Mouse (Mus musculus) erythroblast, embryonic 14.5 days (primary cell): ENCODE data around the gene 1810049J17Rik. TPM values are rescaled to one million over a fixed set of nuclear protein-coding genes. Genes with fewer than 3 reads are reported as not detected.

ENCODE experiments used
- H3K27me3 ChIP-seq: 2 replicates; pipeline ENCODE4 v1.6.1; 2012; ENCODE audit warnings: inconsistent platforms; ENCODE audit not compliant: control insufficient read depth
- H3K36me3 ChIP-seq: 2 replicates; pipeline ENCODE4 v1.6.1; 2012; ENCODE audit warnings: mild to moderate bottlenecking, inconsistent platforms; ENCODE audit not compliant: control insufficient read depth
- H3K4me1 ChIP-seq: 2 replicates; pipeline ENCODE4 v1.6.1; 2012; ENCODE audit warnings: inconsistent platforms; ENCODE audit not compliant: control insufficient read depth
- H3K4me3 ChIP-seq: replicated peaks from 2 replicates; pipeline ENCODE3; 2012; ENCODE audit warnings: moderate library complexity, mild to moderate bottlenecking, inconsistent platforms
- H3K9me3 ChIP-seq: 2 replicates; pipeline ENCODE4 v1.6.1; 2012; ENCODE audit warnings: low read length, inconsistent platforms, mixed read lengths; ENCODE audit not compliant: control insufficient read depth
- GATA1 ChIP-seq: IDR thresholded peaks from 2 replicates; pipeline ENCODE4 v1.6.1; 2012; ENCODE audit warnings: low read length, inconsistent platforms, mixed read lengths
- TAL1 ChIP-seq: IDR thresholded peaks from 3 replicates; pipeline ENCODE4 v1.6.1; 2012; ENCODE audit warnings: low read length, inconsistent platforms, mixed read lengths
- polyA plus RNA-seq: library from polyadenylated mRNA; stranded (reverse); fragments of >175 nt; gene quantifications from 2 replicates; pipeline ENCODE4 v1.2.3, GENCODE M21; 2012

Gene 1810049J17Rik
- polyA plus RNA-seq, 1 experiment, result not detected

- Histone ChIP-seq H3K9me3 (no peaks in the 10 kb centered on the region), H3K4me1 (peaks cover 21% of the 10 kb centered on the region), H3K36me3 (peaks cover 13% of the 10 kb centered on the region), H3K4me3 (no peak overlapping the region), H3K27me3 (no peaks in the 10 kb centered on the region)
- TF ChIP-seq TAL1 (no peak), GATA1 (no peak)
These were observed 46.5 kb downstream of the 1810049J17Rik start for GRCm38 (mm10) chr15:12275091-12275623.

- TF ChIP-seq GATA1 (no peak), TAL1 (no peak)
- H3K36me3 ChIP-seq, result peaks cover 22% of the 10 kb centered on the region
- H3K4me1 ChIP-seq, result peaks cover 21% of the 10 kb centered on the region
- H3K4me3 ChIP-seq, result no peak overlapping the region
- H3K9me3 ChIP-seq, result no peaks in the 10 kb centered on the region
- no peaks in the 10 kb centered on the region for H3K27me3 ChIP-seq
These were observed 47.5 kb downstream of the 1810049J17Rik start for GRCm38 (mm10) chr15:12274053-12274769.

- Histone ChIP-seq H3K9me3 (no peaks in the 10 kb centered on the region), H3K36me3 (peaks cover 29% of the 10 kb centered on the region), H3K4me3 (no peak overlapping the region), H3K4me1 (peaks cover 21% of the 10 kb centered on the region), H3K27me3 (no peaks in the 10 kb centered on the region)
- TF ChIP-seq GATA1 (no peak), TAL1 (no peak)
These were observed 48.2 kb downstream of the 1810049J17Rik start for GRCm38 (mm10) chr15:12273325-12274052.

Other genes starting within 250 kb of the 1810049J17Rik start
- 1.5 and 2.1 TPM in 2 replicates for gene Zfr, start 204.1 kb downstream of the 1810049J17Rik start, polyA plus RNA-seq
- 0.16 and 0.30 TPM in 2 replicates for gene Mtmr12, start 116.9 kb downstream of the 1810049J17Rik start, polyA plus RNA-seq
- gene Golph3, start 449 bp downstream of the 1810049J17Rik start, polyA plus RNA-seq, result 20.6 and 30.2 TPM in 2 replicates